Mouse (Mus musculus) heart, embryonic 11.5 days (tissue): ENCODE measurements around the gene Hs6st2. TPM values are rescaled to one million over a fixed set of nuclear protein-coding genes. Genes with fewer than 3 reads are reported as not detected.

Experiments
- ATAC-seq: fragments of 200-750 bp; cut with Nextera tagmentation; replicated peaks from 2 replicates; pipeline ENCODE4 v1.8.0; 2017; ENCODE audit warnings: moderate library complexity; ENCODE audit not compliant: insufficient number of reproducible peaks, low FRiP score, low TSS enrichment
- H3K27ac ChIP-seq: fragments of 300-500 bp; sonication (generic); 2 replicates; pipeline ENCODE4 v1.5.1; 2014; ENCODE audit warnings: mild to moderate bottlenecking, low read depth, low read length
- H3K27me3 ChIP-seq: fragments of 300-500 bp; sonication (generic); 2 replicates; pipeline ENCODE4 v1.6.1; 2014; ENCODE audit warnings: mild to moderate bottlenecking, low read length, mixed read lengths; ENCODE audit not compliant: control insufficient read depth, insufficient read depth
- H3K36me3 ChIP-seq: fragments of 300-500 bp; sonication (generic); 2 replicates; pipeline ENCODE4 v1.6.1; 2014; ENCODE audit warnings: mild to moderate bottlenecking, low read length, moderate library complexity, mixed read lengths; ENCODE audit not compliant: control insufficient read depth, insufficient read depth
- H3K4me1 ChIP-seq: fragments of 300-500 bp; sonication (generic); 2 replicates; pipeline ENCODE4 v1.6.1; 2014; ENCODE audit warnings: low read length; ENCODE audit not compliant: control insufficient read depth, insufficient read depth
- H3K4me2 ChIP-seq: fragments of 300-500 bp; sonication (generic); 2 replicates; pipeline ENCODE4 v1.6.1; 2014; ENCODE audit warnings: mild to moderate bottlenecking, moderate library complexity
- H3K4me3 ChIP-seq: fragments of 300-500 bp; sonication (generic); 2 replicates; pipeline ENCODE4 v1.5.1; 2014; ENCODE audit warnings: low read depth, low read length
- H3K9ac ChIP-seq: fragments of 300-500 bp; sonication (generic); 2 replicates; pipeline ENCODE4 v1.6.1; 2014; ENCODE audit warnings: mild to moderate bottlenecking, low read depth, low read length, moderate library complexity
- H3K9me3 ChIP-seq: fragments of 300-500 bp; sonication (generic); replicated peaks from 2 replicates; pipeline ENCODE4 v1.6.1; 2016; ENCODE audit warnings: low read length; ENCODE audit not compliant: control insufficient read depth
- WGBS: fragments of 180-500 bp; shearing (Covaris S2); extraction: QIAGEN DNeasy Blood & Tissue Kit; methylation state at CpG from one replicate; pipeline ENCODE4 v1.1.7; 2014; ENCODE audit not compliant: insufficient replicate concordance; 5-methylcytosine and 5-hydroxymethylcytosine counted together
- polyA plus RNA-seq: library from polyadenylated mRNA; unstranded; fragments of >200 nt; fragmentation: Nextera tagmentation; extraction: Ambion mirVana; gene quantifications from 2 replicates; pipeline ENCODE4 v1.2.1, GENCODE M21; 2014

Gene Hs6st2
- polyA plus RNA-seq, 1 experiment from 2014 or later = 23.9 TPM

- Histone ChIP-seq H3K27ac (no peak overlapping the region), H3K4me3 (no peak overlapping the region), H3K4me1 (no peaks in the 10 kb centered on the region), H3K27me3 (no peaks in the 10 kb centered on the region), H3K9me3 (no peaks in the 10 kb centered on the region), H3K36me3 (no peaks in the 10 kb centered on the region), H3K9ac (no peak overlapping the region), H3K4me2 (no peak overlapping the region)
- 71% methylated on average over 6 of the region's 6 CpGs for WGBS
- ATAC-seq = no peak
These were observed 75.3 kb downstream of the Hs6st2 start for GRCm38 (mm10) chrX:51606231-51606863.

- no peaks in the 10 kb centered on the region for H3K9me3 ChIP-seq
- no peak overlapping the region for H3K4me2 ChIP-seq
- ATAC-seq = no peak
- WGBS = 100% methylated on average over 1 of the region's 1 CpGs
- H3K9ac ChIP-seq = no peak overlapping the region
- H3K27me3 ChIP-seq = no peaks in the 10 kb centered on the region
- no peaks in the 10 kb centered on the region for H3K36me3 ChIP-seq
- no peaks in the 10 kb centered on the region for H3K4me1 ChIP-seq
- no peak overlapping the region for H3K4me3 ChIP-seq
- H3K27ac ChIP-seq = no peak overlapping the region
These were observed 88.9 kb downstream of the Hs6st2 start for GRCm38 (mm10) chrX:51592751-51593150.

GRCm38 (mm10) chrX:51590448-51591010 lies 91.1 kb downstream of the Hs6st2 start:
- ATAC-seq = no peak
- no peaks in the 10 kb centered on the region for H3K27me3 ChIP-seq
- no peak overlapping the region for H3K4me3 ChIP-seq
- WGBS = 82% methylated on average over 8 of the region's 8 CpGs
- no peak overlapping the region for H3K9ac ChIP-seq
- H3K9me3 ChIP-seq = no peaks in the 10 kb centered on the region
- no peaks in the 10 kb centered on the region for H3K4me1 ChIP-seq
- no peak overlapping the region for H3K27ac ChIP-seq
- H3K4me2 ChIP-seq = no peak overlapping the region
- H3K36me3 ChIP-seq = no peaks in the 10 kb centered on the region

GRCm38 (mm10) chrX:51585444-51585843 lies 96.2 kb downstream of the Hs6st2 start:
- 63% methylated on average over 3 of the region's 3 CpGs for WGBS

GRCm38 (mm10) chrX:51581704-51582103 lies 100.0 kb downstream of the Hs6st2 start:
- Histone ChIP-seq H3K4me1 (no peaks in the 10 kb centered on the region), H3K9me3 (no peaks in the 10 kb centered on the region), H3K27ac (no peak overlapping the region), H3K27me3 (no peaks in the 10 kb centered on the region), H3K4me3 (no peak overlapping the region), H3K36me3 (no peaks in the 10 kb centered on the region), H3K4me2 (no peak overlapping the region), H3K9ac (no peak overlapping the region)
- WGBS = 41% methylated on average over 3 of the region's 3 CpGs
- ATAC-seq = no peak

More at GRCm38 (mm10) chrX:51585444-51585843, 96.2 kb downstream of the Hs6st2 start:
- no peaks in the 10 kb centered on the region for H3K4me1 ChIP-seq
- no peaks in the 10 kb centered on the region for H3K9me3 ChIP-seq
- no peak overlapping the region for H3K27ac ChIP-seq
- no peaks in the 10 kb centered on the region for H3K36me3 ChIP-seq
- no peaks in the 10 kb centered on the region for H3K27me3 ChIP-seq
- no peak overlapping the region for H3K4me3 ChIP-seq
- no peak overlapping the region for H3K4me2 ChIP-seq
- ATAC-seq = no peak
- no peak overlapping the region for H3K9ac ChIP-seq

- Histone ChIP-seq H3K27ac (no peak overlapping the region), H3K27me3 (no peaks in the 10 kb centered on the region), H3K9ac (no peak overlapping the region), H3K4me3 (no peak overlapping the region), H3K36me3 (no peaks in the 10 kb centered on the region), H3K9me3 (no peaks in the 10 kb centered on the region), H3K4me1 (no peaks in the 10 kb centered on the region), H3K4me2 (no peak overlapping the region)
- no peak for ATAC-seq
- 31% methylated on average over 1 of the region's 1 CpGs for WGBS
These were observed 119.8 kb downstream of the Hs6st2 start for GRCm38 (mm10) chrX:51561880-51562279.

- Histone ChIP-seq H3K9ac (no peak overlapping the region), H3K4me1 (no peaks in the 10 kb centered on the region), H3K4me3 (no peak overlapping the region), H3K27me3 (no peaks in the 10 kb centered on the region), H3K27ac (no peak overlapping the region), H3K36me3 (no peaks in the 10 kb centered on the region), H3K9me3 (no peaks in the 10 kb centered on the region), H3K4me2 (no peak overlapping the region)
- no peak for ATAC-seq
- WGBS = 75% methylated on average over 5 of the region's 5 CpGs
These were observed 142.0 kb downstream of the Hs6st2 start for GRCm38 (mm10) chrX:51539626-51540025.

GRCm38 (mm10) chrX:51537082-51537481 lies 144.6 kb downstream of the Hs6st2 start:
- Histone ChIP-seq H3K9me3 (no peaks in the 10 kb centered on the region), H3K36me3 (no peaks in the 10 kb centered on the region), H3K9ac (no peak overlapping the region), H3K27ac (no peak overlapping the region), H3K4me3 (no peak overlapping the region), H3K4me2 (no peak overlapping the region), H3K27me3 (no peaks in the 10 kb centered on the region), H3K4me1 (no peaks in the 10 kb centered on the region)
- ATAC-seq = no peak
- WGBS = 89% methylated on average over 3 of the region's 3 CpGs

GRCm38 (mm10) chrX:51535226-51535625 lies 146.4 kb downstream of the Hs6st2 start:
- H3K4me2 ChIP-seq = no peak overlapping the region
- no peaks in the 10 kb centered on the region for H3K9me3 ChIP-seq
- no peak for ATAC-seq
- H3K4me1 ChIP-seq = no peaks in the 10 kb centered on the region
- no peaks in the 10 kb centered on the region for H3K36me3 ChIP-seq
- no peak overlapping the region for H3K4me3 ChIP-seq
- no peak overlapping the region for H3K27ac ChIP-seq
- H3K9ac ChIP-seq = no peak overlapping the region
- 87% methylated on average over 6 of the region's 6 CpGs for WGBS
- no peaks in the 10 kb centered on the region for H3K27me3 ChIP-seq
